Mouse (Mus musculus) neural tube, embryonic 10.5 days (tissue): ENCODE data around the gene Pithd1.
"Not testable (repeated sequence)": the region's sequence is repeated elsewhere in the genome, so short reads cannot be mapped to it uniquely, and the experiment has no call there.

Experiments
- DNase-seq: peaks from one replicate; pipeline ENCODE4 v3.0.0-alpha.2; 2017; ENCODE audit warnings: low spot score; ENCODE audit errors: extremely low spot score

The Pithd1 gene

GRCm38 (mm10) chr4:135986301-135986942 is 642 bp downstream of the Pithd1 start:
- DNase-seq = no peak

GRCm38 (mm10) chr4:135985769-135986168 is 1.3 kb downstream of the Pithd1 start:
- DNase-seq = no peak

DNA sequence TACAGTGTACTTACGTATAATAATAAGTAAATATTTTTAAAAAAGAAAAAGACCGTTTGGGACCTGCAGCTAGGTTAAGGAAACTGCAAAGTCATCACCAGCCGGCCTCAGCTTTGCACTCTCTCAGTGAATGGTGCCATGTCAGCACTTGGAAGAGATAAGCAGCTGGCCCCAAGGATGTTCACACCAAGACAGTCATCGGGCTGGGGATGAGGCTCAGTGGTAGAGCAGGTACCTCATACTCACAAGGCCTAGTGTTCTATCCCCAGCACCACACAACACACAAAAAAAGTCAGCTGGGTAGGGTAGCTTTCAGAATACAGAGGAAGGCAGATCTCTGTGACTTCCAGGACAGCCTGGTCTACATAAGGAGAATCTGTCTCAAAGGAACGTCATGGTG is 1.9 kb downstream of the Pithd1 start:
- DNase-seq = no peak

DNA sequence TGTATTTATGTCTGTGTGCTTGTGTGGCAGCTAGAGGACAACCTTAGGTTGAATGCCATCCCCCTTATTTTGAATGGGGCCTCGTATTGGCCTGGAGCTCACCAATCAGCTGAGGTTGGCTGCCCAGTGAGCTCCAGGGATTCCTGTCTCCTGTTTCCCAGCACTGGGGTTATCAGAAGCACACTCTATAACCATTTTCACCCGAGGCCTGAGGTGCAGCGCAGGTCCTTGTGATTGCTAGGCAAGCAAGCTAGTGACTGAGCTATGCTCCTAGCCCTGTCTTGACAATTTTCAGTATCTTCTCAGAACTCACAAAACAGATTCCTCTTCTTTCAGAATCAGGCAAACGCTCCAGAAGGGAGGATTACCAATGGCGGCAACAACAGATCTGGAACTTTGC is 2.5 kb downstream of the Pithd1 start:
- DNase-seq = no peak

- DNase-seq = no peak
Observed at GRCm38 (mm10) chr4:135981524-135982063, 5.5 kb downstream of the Pithd1 start.

GRCm38 (mm10) chr4:135980223-135980622 is 6.8 kb downstream of the Pithd1 start:
- DNase-seq = not testable (repeated sequence)

DNA sequence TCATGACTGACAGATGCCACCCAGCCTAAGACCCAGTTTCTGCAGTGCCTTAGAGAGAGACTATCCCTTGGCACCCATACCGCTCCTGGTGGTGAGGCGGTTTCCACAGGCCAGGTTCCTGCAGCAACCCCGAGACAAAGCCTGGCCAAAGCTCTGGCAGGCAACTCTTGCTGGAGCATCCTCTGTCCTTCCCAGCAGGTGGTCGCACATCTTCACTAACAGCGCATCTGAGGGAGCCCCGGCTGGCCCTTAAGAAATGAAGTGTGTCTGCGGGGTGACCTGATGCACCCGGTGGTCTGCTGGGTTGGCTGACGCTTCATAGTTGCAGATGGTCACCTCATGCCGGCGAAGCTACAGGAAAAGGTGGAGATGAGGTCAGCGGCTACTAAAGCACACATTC is 10.9 kb downstream of the Pithd1 start:
- DNase-seq = no peak

DNA sequence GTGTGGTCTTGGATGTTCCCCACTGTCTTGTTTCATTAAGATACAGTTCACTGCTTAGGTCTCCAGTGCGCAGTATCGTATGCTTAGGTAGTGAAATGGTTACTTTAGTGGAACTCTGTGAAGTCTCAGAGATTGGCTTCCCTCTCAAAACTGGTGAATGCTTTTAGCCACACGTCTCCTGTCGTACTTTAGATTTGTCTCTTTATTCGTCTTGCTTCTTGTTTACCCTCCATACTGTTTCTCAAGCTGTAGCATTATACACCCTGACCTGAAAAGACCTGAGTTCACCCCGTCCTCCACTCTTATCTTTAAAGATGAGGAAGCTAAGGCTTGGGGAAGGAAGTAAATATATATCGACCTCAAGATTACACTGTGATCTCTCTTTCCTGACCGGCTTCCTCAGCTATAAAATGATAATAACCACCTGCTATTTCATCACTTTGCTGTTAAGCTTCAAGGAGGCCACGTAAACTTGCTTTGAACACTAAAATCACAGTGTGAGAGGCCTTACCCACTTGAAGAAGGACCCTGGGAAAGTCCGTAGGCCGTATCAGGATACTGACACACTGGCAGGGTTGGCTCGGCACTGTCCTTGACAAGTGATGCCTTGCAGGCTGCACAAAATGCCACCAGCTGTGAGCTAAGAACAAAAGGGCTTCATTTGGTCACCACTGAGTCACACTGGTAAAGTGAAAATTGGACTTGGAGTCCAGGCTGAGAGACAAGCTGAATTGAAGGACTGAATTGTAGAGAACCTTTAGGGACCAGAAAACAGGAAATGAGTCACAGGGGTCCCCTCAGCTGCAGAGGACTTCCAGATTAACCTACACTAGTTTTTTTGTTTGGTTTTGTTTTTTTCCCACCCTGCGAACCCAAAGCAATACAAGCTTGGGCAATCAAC is 13.9 kb downstream of the Pithd1 start:
- no peak for DNase-seq

DNA sequence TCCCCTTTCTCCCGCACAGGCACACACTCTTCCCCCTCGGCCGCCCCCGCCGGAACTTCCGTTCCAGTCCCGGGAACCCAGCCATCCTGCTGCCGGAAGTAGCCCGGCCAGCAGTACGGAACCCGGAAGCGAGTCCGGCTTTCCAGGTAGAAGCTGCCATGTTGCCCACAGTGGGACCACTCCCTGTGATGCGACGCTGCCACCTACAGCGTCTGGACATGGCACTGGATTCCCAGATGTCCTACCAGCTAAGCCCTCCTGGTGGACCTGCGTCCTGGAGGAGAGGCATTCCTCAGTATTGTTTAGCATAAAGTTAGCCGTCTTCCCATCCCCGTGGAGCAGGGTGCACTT is 14.5 kb downstream of the Pithd1 start, which contains the start of gene Lypla2:
TSS of gene Lypla2 (minus strand) at position 71 of the 351 bp plus-strand sequence.
- peak; percentile 81 for DNase-seq

- DNase-seq = no peak
Observed at GRCm38 (mm10) chr4:135971805-135972555, 15.1 kb downstream of the Pithd1 start.

DNA sequence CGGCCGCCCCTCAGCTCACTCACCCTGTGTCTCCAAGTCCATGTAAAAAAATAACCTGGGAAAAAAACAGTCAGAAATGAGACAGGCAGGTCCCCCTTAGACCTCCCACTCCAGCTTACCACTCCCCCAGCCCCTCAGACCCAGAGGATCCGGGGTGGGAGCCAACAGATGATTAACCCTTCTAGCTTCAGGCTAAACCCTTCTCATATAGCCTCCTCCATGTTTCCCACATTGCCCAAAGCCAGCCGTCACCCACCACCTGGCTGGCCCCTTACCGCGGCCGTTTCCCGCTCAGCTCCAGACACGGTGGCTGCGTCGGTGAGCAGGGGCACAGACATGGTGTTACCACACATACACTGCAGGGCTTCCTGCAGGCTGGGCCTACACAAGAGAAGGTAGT is 16.5 kb downstream of the Pithd1 start:
- DNase-seq = no peak

- DNase-seq = no peak
Observed at GRCm38 (mm10) chr4:135969070-135969750, 17.9 kb downstream of the Pithd1 start.

DNA sequence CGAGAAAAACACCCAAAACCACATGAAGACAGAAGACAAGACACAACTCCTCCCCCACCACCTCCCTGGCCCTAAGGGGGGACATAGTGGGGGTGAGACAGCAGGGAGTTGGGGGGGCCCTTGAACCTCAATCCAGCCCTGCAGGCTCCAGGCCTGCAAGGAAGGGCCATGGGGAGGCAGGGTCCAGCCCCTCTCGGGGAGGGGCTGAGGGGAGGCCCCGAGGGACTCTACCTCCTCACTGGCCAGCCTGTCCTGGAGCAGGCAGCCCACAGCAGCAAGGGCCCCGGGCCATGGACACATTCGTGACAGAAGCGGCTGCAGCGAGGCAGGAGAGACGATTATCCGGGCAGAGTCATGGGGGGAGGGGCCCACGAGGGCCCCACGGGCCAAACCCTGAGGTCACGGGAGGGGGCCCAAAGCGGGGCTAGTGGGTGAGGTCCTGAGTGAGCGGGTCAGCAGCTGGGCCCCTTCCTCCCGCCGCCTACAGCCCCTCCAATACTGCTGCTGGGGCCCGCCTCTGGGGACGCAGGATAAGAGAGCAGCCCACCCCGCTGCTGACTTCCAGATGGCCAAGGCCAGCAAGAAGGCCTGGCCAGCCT is 18.7 kb downstream of the Pithd1 start:
- no peak for DNase-seq

DNA sequence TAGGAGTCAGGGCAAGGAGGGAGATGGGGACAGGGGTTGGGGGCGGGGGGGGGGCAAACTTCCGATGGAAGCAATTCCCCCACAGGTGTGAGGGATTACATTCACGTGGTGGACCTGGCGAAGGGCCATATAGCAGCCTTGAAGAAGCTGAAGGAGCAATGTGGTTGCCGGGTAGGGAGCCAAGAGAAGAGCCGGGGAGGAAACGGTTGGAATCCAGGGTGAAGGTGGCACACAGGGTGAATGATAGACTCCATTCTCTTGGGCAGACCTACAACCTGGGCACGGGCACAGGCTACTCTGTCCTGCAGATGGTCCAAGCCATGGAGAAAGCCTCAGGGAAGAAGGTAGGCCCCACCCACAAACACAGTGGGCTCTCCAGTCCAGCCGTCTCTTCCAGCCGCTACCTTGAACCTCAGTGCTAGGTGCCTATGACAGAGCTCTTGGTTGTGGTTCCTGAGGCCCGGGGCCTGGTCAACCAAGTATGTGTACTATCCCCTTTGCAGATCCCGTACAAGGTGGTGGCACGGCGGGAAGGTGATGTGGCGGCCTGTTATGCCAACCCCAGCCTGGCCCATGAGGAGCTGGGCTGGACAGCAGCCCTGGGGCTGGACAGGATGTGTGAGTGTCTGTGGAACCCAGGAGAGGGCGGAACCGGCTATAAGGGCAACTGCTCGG is 19.8 kb downstream of the Pithd1 start:
- no peak for DNase-seq

DNA sequence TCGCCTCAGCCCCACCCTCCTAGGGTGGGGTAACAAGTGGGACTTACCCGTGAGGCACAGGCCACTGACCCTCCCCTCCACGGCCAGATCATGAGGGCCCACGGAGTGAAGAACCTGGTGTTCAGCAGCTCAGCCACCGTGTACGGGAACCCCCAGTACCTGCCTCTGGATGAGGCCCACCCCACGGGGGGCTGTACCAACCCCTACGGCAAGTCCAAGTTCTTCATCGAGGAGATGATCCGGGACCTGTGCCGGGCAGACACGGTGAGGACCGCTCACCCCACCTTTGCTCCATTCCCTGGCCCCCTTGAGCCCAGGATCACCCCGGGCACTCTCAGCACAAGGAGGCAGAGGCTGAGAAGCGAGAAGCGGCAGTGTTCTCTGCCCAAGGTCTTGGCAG is 20.8 kb downstream of the Pithd1 start:
- DNase-seq = no peak

GRCm38 (mm10) chr4:135965113-135965512 is 22.0 kb downstream of the Pithd1 start:
- DNase-seq = no peak

GRCm38 (mm10) chr4:135964426-135964825 is 22.6 kb downstream of the Pithd1 start:
- DNase-seq = no peak

DNA sequence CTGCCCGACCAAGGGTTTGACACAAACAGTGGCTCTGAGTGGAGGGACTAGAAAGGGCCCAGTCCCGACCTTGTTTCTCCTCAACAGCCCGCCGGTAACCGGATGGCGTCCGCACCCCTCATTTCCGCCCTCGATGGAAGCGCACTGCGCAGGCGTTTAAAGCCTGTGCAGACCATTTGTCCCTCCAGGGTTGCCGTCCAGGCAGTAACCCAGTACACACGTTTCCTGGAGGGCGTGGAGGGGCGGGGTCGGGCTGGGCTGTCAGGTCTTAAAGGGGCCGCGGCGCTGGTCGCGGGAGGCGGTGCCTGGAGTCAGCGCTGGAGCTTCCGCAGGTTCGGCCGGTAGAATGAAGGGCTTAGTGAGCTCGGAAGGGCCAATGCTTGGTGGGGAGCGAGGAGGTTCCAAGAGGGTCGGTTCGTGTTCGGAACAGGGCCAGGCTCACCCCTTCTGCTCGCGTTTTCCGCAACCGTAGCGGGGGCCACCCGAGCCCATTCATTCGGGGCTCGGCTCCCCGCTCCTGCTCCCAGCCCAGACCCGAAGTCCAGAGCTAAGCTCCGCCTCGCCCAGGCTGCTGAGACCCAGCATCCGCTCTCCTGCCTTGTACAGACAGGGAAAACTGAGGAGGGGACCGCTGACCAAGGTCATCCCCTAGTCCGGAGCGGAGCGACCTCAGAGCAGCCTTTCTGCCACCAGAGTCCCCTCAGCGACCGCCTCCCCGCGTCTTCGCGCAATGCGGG is 23.4 kb downstream of the Pithd1 start, which contains the start of gene Gale:
TSS of gene Gale (plus strand) at position 271 of the 737 bp plus-strand sequence.
- peak; percentile 98 for DNase-seq

DNA sequence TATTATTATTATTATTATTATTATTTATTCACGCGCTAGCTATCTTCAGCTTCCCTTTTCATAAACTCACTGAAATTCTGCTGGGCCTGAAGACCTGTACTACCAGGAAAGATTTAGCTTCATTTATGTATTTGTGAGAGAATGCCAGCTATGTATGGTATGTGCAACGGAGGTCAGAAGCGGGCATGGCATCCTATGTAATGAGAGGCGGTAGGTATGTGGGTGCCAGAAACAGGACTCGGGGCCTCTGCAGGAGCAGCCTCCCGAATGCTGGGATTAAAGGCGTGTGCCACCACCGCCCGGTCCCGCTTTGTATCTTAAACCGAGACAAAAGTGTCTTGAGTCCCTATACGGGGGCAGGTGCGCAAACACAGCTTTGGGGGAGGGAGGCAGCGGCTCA is 24.1 kb downstream of the Pithd1 start:
- DNase-seq = no peak
